Mouse (Mus musculus) lung, postnatal 4 days (tissue): ENCODE data around the gene Mab21l1.

Experiments
- DNase-seq, 2 experiments: peaks; one replicate each; pipeline ENCODE4 v3.0.0; 2021

Gene Mab21l1

DNA sequence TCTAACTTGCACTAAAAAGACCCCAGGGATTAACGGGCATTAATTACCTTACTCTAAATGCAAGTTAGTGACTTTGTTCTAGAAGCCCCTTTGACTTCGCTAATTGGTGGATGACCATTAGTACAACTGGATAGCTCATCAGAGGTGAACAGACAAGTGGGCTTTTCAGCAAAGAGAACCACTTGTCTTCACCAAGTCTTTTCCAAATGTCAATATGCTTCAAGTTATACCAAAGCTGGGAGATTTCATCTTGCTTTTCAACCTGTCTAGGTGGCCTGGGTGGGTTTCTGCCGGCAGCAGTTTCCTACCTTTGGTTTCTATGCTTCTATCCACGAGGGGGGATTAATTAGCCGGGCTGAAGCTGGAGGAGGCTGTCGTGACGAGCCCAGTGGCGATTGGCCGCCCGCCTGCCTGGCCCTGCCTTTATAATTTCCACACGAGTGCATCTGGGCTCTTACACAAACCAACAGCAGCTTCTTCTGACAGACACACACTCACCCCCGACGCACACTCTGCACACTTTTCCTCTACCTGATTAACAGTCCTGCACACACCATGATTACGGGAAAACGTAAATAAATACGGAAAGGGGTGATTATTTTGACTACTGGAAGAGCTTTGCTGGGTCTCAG lies at the start of gene Mab21l1:
TSS of gene Mab21l1 (plus strand) at position 455 of the 632 bp plus-strand sequence.
- DNase-seq: no peak

DNA sequence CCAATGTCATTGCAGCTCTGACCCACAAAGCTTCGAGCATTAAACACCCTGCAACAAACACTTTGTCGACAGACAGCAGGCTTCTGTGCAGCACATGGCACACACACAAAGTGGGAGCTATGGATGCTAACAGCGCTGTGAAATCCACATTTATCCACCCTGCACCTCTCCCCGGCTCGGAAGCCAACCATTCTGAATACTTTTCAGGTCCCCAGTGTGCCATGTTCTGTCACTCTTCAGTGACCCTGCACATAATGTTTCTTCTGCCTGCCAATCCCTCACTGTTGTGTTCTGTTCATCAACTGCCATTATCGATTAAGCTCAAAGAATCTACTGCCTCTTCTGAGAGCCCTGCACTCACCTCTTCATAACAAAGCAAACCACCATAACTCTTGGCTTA lies 48.6 kb upstream of the Mab21l1 start:
- DNase-seq: no peak

DNA sequence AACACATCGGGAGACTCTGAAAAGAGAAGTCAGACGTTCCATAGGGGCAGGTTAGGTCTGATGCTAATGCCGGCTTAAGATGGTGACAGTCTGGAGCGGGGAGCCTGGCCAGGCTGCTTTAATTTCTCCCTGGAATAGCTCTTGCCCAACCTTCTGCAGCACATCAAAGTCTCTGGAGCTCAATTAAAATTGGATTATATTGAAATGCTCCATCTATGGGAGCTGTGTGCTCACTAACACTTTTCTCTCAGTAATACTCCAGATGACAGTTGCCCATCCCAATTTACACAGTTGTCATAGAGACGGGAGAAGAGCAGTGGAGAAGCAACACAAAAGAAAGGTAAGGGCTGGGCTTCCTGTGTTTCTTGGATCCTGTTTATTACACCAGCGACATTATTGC lies 40.9 kb upstream of the Mab21l1 start:
- DNase-seq: no peak

DNA sequence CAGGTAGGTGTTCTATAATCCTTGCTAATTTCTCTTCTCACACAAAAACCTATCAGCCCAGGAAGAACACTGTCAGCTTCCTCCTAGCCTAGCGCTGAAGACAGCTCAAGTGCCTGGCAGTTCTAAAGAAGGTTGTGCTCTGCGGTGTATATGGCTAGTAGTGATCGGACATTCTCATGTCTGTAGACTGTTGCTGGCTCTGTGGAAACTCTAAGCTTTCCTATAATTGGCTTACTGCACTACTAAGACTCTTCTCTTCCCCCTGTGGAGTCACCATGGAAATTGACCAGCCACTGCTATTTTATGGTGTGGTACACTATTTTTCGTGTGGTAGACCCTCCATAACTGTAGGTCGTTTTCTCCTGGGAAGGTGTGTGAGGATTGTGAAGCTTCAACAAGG lies 40.1 kb upstream of the Mab21l1 start:
- DNase-seq: no peak

- no peak for DNase-seq
Observed at GRCm38 (mm10) chr3:55742654-55743053, 39.7 kb upstream of the Mab21l1 start.

DNA sequence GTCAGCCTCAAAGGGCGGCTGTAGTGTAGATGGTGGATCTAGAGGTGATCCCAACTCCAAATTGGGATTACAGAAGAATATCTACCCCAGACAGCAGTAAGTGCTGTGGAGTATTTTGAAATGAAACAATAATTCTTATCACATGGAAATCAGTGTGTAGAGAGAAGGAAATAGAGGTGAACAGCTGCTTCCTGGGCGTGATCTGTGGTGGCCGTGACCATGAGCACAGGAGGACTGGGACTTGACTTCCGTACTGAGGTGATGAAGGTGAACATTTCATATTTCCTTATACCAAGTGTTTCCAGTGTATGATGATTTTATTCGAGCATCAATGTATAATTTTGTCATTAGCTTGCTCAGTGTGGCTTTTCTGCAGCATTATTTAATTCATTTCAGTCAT lies 38.4 kb upstream of the Mab21l1 start:
- no peak for DNase-seq

- no peak for DNase-seq
Observed at GRCm38 (mm10) chr3:55750445-55751065, 31.8 kb upstream of the Mab21l1 start.

DNA sequence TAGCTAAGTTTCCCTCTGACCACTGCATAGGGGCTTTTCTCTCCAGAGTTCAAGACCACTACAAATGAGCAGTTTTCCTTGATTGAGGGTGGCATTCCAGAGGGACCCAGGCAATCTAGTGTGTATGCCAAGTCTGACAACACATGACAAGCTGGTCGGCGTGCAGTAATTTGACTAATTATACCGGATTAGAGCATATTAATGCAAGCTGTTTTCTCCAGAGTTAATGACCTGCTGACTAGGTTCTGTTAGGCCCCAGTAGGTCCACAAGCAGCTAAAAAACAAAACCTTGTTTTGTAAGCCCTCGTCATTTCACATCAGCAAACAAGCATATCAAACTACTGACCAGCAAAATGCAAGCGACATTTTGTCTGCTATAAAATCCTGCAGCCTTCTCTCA lies 30.9 kb upstream of the Mab21l1 start:
- DNase-seq: no peak

GRCm38 (mm10) chr3:55752558-55752957 lies 29.8 kb upstream of the Mab21l1 start:
- DNase-seq: no peak

DNA sequence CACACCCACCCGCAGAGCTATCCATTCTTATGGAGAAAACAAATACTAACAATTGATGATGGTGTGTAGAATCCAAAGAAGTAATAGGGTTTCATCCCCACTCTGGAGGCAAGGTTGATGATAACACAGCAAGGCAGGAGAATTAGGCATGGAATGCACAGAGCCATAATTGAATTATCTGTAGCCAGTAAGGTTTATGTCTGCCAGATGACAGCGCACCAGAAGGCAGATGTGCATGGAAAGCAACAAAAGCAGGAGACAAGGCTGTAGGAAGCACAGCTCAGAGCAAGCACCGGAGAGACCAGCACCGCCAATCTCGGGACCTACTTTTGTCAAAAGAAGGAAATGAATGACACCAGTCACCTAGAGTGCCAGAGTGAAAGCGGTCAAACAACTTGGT lies 28.4 kb upstream of the Mab21l1 start:
- DNase-seq: no peak

DNA sequence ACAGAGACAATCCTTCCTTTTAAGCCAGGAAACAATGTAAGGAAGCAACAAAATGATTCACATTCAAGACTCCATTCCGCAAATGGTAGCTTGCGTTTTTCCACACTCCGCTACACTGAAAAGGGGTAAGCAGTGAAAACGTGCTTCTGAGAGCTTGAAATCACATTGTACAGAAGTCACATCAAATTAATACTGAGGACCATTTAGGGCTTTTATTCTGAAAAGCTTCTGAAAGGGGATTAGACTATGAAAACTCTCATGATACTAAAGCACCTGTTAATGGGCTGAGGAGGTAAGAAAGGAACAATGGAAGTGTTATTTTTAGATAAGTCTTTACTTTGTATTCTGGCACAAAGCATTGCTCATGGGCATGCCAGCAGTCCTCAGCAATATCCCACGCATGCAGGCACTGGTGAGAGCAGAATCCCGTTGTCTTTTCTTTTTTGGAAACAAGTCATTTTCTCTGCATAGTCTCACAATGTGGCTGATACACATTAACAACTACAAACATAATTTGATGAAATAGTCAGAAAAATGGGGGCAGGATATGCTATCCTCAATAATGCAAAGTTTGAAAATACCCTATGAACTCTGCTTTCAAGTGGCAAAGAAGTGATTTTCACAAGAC lies 27.2 kb upstream of the Mab21l1 start:
- no peak for DNase-seq

GRCm38 (mm10) chr3:55755805-55756601 lies 26.3 kb upstream of the Mab21l1 start:
- DNase-seq: no peak

GRCm38 (mm10) chr3:55756602-55757190 lies 25.6 kb upstream of the Mab21l1 start:
- no peak for DNase-seq

DNA sequence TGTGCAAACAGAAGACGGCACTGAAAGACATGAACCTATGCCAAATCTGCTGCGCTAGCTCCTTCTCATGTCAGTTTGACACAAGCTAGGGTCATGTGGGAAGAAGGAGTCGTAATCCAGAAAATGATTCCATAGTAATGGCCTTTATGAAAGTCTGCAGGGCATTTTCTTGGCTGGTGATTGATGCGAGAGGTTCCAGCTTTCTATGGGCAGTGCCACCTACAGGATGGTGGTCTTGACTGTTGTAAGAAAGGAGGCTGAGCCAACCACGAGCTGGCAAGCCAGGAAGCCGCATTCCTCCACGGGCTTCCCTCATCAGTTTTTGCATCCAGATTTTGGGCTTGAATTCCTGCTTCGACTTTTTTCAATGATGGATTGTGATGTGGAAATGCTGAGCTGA lies 24.0 kb upstream of the Mab21l1 start:
- no peak for DNase-seq

GRCm38 (mm10) chr3:55763591-55763990 lies 18.7 kb upstream of the Mab21l1 start:
- DNase-seq: no peak

DNA sequence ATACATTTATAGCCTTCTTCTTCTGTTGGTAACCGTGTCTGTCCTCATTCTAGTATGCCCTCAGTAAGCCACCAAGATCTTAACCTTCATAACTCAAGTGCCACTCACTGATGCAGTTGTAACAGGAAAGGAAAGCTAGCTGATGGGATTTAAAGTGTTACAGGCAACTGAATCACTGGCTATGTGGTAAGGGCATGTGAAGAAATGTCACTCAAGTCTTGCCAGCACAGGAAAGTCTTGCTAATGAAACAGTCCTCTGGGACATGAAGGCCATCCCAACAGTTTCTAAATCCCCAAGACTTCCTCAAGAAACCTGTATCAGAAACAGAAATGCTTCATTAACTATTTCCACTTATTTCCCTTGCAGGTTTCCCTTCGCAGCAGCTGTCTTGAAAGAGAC lies 13.7 kb upstream of the Mab21l1 start:
- no peak for DNase-seq

DNA sequence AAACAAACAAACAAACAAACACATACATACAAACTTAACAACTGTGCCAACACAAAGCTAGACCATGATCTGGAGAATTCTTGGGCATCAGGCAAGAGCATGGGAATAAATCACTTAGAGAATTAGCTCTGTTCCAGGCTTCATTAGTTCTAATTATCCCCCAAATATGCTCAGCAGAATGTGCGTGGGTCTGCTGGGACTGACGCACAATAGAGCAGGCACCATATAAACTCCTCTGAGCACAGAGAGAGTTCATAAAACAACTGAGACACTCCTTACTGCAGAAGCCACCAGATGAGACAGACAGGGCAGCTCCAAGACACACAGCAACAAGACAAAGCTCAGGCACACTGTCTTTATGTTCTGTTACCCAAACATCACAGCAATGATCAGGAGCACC lies 13.0 kb upstream of the Mab21l1 start:
- DNase-seq: no peak

GRCm38 (mm10) chr3:55774203-55774602 lies 8.1 kb upstream of the Mab21l1 start:
- DNase-seq: no peak

- no peak for DNase-seq
Observed at GRCm38 (mm10) chr3:55775245-55775644, 7.1 kb upstream of the Mab21l1 start.

DNA sequence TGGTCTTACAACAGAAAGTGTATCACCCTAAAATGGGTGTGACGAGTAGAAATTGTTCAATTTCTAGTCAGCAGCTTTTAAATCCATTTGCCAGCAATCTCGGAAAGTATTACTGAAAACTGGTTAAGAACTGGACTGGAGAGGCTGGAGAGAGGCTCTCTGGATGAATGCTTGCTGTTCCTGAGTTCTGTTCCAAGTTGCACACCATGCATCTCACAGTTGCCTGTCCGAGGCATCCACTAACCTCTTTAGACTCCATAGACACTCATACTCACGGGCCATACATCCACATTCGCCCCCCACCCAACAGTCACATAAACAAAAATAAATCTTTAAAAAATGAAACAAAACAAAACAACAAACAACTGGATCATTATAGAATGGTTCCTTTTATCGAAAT lies 6.6 kb upstream of the Mab21l1 start:
- DNase-seq: no peak

- no peak for DNase-seq
Observed at GRCm38 (mm10) chr3:55777501-55777900, 4.8 kb upstream of the Mab21l1 start.

GRCm38 (mm10) chr3:55778764-55779730 lies 3.3 kb upstream of the Mab21l1 start:
- no peak for DNase-seq
